Mouse (Mus musculus) hindbrain, embryonic 11.5 days (tissue): ENCODE results near the gene Golgb1. TPM values are rescaled to one million over a fixed set of nuclear protein-coding genes. Genes with fewer than 3 reads are reported as not detected.
A peak's percentile ranks its signal among the peaks of the same experiment; 100 is the strongest.
"Not testable (repeated sequence)": the region's sequence is repeated elsewhere in the genome, so short reads cannot be mapped to it uniquely, and the experiment has no call there.

Source experiments
- ATAC-seq: fragments of 200-750 bp; cut with Nextera tagmentation; 2 replicates; pipeline ENCODE4 v1.8.0; 2017; ENCODE audit warnings: mild to moderate bottlenecking, moderate TSS enrichment, moderate library complexity; ENCODE audit not compliant: low FRiP score
- DNase-seq: peaks from one replicate; pipeline ENCODE4 v3.0.0-alpha.2; 2015; ENCODE audit warnings: low spot score
- H3K27ac ChIP-seq: fragments of 300-500 bp; sonication (generic); 2 replicates; pipeline ENCODE4 v1.5.1; 2014; ENCODE audit warnings: mild to moderate bottlenecking, low read depth, low read length
- H3K27me3 ChIP-seq: fragments of 300-500 bp; sonication (generic); 2 replicates; pipeline ENCODE4 v1.6.1; 2014; ENCODE audit warnings: mild to moderate bottlenecking, low read length, moderate library complexity, mixed read lengths; ENCODE audit not compliant: control insufficient read depth, insufficient read depth
- H3K36me3 ChIP-seq: fragments of 300-500 bp; sonication (generic); 2 replicates; pipeline ENCODE4 v1.6.1; 2014; ENCODE audit warnings: mild to moderate bottlenecking, low read length, moderate library complexity, mixed read lengths; ENCODE audit not compliant: control insufficient read depth, insufficient read depth
- H3K4me1 ChIP-seq: fragments of 300-500 bp; sonication (generic); replicated peaks from 2 replicates; pipeline ENCODE4 v1.6.1; 2014; ENCODE audit warnings: low read length, mixed read lengths; ENCODE audit not compliant: control insufficient read depth, insufficient read depth
- H3K4me2 ChIP-seq: fragments of 300-500 bp; sonication (generic); replicated peaks from 2 replicates; pipeline ENCODE4 v1.6.1; 2014; ENCODE audit warnings: mild to moderate bottlenecking, low read depth, low read length
- H3K4me3 ChIP-seq: fragments of 300-500 bp; sonication (generic); 2 replicates; pipeline ENCODE4 v1.5.1; 2014; ENCODE audit warnings: low read depth, low read length
- H3K9ac ChIP-seq: fragments of 300-500 bp; sonication (generic); 2 replicates; pipeline ENCODE4 v1.6.1; 2014; ENCODE audit warnings: low read depth, low read length
- H3K9me3 ChIP-seq: fragments of 300-500 bp; sonication (generic); 2 replicates; pipeline ENCODE4 v1.6.1; 2016; ENCODE audit warnings: low read length; ENCODE audit not compliant: control insufficient read depth
- WGBS: fragments of 180-500 bp; shearing (Covaris S2); extraction: QIAGEN DNeasy Blood & Tissue Kit; methylation state at CpG from one replicate; pipeline ENCODE4 v1.1.7; 2014; 5-methylcytosine and 5-hydroxymethylcytosine counted together
- polyA plus RNA-seq: library from polyadenylated mRNA; unstranded; fragments of >200 nt; fragmentation: Nextera tagmentation; extraction: Ambion mirVana; gene quantifications from 2 replicates; pipeline ENCODE4 v1.2.1, GENCODE M21; 2014

Golgb1 gene
- polyA plus RNA-seq, result 81.0 and 91.0 TPM in 2 replicates

DNA sequence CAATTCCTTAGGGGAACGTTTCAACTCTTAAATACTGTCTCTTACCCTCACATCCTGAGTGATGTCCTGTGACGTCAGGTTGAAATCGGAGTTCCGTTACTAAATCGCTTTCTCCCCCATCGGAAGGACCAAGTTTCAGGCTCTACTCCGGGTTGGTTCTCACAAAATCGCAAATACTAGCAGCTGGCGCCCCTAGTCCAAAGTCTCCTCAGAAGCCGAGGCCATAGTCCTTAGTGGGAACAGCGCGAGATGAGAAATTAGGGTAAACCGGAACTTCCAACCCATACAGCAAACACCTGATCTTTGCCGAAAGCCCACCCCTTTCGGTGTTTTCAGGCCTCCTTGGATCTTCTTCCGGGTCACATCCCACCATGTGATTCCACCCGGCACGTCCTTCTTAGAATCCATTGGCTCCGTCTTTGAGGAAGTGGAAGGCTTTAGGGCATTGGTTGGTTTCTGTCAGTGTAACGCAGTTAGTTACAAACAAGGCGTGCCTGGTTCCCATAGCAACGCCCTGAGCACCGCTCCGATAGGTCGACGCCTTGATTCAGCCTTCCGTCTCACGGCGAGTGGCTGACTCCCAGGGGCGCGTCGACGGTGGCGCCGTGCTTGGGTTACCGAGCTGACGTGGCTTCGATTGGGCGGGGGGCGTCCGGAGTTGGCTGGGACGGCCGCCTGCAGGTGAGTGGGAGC, at the start of gene Golgb1, which contains the start of gene Eaf2:
Gene Golgb1 (plus strand): TSS at position 558 of the 693 bp plus-strand sequence.
Gene Eaf2 (minus strand): TSS at position 421 of the 693 bp plus-strand sequence.
- under 1% methylated on average over 43 of the region's 43 CpGs for WGBS
- H3K36me3 ChIP-seq, result peaks cover 4% of the 10 kb centered on the region
- H3K9me3 ChIP-seq, result no peaks in the 10 kb centered on the region
- peak within 1 kb of the TSS; percentile 76 for H3K9ac ChIP-seq
- H3K4me3 ChIP-seq, result peak within 1 kb of the TSS; percentile 94
- peak within 1 kb of the TSS; percentile 65; the same call in 1 of the 2 replicates for H3K27ac ChIP-seq
- DNase-seq (peak; percentile 95), ATAC-seq (peak; percentile 100)
- 0 out of 2 replicates have a peak, but pooled peaks cover 2% of the 10 kb centered on the region for H3K4me1 ChIP-seq
- H3K4me2 ChIP-seq, result peak within 1 kb of the TSS; percentile 80
- H3K27me3 ChIP-seq, result no peaks in the 10 kb centered on the region

DNA sequence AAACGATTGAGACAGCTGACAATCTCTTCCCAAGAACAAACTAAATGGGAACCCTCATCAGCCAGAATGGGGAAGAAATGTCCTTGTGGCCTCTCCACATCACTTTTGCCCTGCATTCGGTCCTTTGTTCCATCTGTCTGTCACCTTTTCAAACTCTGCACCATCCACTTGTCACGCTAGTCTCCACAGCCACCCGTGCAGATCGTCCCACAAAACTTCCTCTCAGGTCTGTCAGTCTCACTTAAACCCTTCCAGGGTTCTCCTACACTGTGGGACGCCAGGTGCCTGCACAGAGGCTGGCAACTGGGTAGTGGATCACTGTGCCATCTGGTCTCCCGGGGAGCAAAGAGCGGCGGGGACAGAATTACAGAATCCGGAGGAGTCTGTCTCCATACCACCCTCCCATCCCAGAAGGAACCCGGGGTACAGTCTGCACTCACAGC, 47.3 kb upstream of the Golgb1 start:
- WGBS, result 2% methylated on average over 11 of the region's 11 CpGs

DNA sequence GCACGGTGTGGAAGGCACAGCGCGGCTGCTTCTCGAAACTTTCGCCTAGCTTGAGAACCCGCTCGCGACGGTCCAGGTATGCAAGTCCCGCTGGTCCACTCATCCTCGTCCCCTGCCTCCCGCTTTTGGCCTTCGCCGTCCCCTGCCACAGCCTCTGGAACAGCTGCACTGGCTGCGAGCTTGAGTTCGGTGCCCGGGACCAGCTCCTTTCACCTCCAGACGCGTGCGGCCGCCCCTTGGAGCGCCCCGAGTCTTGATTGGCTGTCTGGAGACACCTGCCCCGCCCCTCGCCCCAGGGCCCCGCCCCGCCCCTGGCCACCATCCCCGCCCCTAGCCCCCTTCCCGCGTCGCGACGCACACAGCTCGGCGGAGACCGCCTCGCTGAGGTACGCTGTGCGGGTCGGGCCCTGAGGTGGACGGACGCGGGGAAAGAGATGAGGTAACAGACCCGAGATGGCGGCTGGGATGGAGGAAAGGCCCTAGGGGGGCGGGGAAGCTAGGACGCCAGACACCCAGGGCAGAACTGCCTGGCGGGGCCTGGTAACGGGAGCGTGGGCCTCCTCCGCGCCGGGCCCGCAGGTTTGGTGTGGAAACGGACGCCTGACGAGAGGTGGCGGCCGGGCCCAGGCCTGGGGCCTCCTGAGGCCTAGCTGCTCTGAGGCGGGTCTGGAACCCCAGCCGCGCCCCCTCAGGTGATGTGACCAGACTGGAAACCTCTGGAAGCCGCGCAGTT, 46.7 kb upstream of the Golgb1 start, which contains the start of gene Iqcb1:
Gene Iqcb1 (plus strand): TSS at position 332 of the 733 bp plus-strand sequence.
- Histone ChIP-seq H3K36me3 (no peaks in the 10 kb centered on the region), H3K27ac (peak within 1 kb of the TSS; percentile 51; the same call in 1 of the 2 replicates), H3K4me2 (peak within 1 kb of the TSS; percentile 82), H3K9me3 (no peaks in the 10 kb centered on the region), H3K9ac (peak within 1 kb of the TSS; percentile 75), H3K27me3 (no peaks in the 10 kb centered on the region), H3K4me3 (peak within 1 kb of the TSS; percentile 80), H3K4me1 (no peaks in the 10 kb centered on the region)
- DNase-seq (peak; percentile 87), ATAC-seq (peak; percentile 99)
- WGBS, result under 1% methylated on average over 61 of the region's 64 CpGs

More for the DNA sequence above, 47.3 kb upstream of the Golgb1 start:
- no peak for DNase-seq
- Histone ChIP-seq H3K4me3 (peak overlapping the region; percentile 80), H3K9me3 (no peaks in the 10 kb centered on the region), H3K4me2 (peak overlapping the region; percentile 82), H3K27ac (no peak overlapping the region), H3K9ac (peak overlapping the region; percentile 36; the same call in 1 of the 2 replicates), H3K27me3 (no peaks in the 10 kb centered on the region), H3K4me1 (no peaks in the 10 kb centered on the region), H3K36me3 (no peaks in the 10 kb centered on the region)
- ATAC-seq, result no peak

DNA sequence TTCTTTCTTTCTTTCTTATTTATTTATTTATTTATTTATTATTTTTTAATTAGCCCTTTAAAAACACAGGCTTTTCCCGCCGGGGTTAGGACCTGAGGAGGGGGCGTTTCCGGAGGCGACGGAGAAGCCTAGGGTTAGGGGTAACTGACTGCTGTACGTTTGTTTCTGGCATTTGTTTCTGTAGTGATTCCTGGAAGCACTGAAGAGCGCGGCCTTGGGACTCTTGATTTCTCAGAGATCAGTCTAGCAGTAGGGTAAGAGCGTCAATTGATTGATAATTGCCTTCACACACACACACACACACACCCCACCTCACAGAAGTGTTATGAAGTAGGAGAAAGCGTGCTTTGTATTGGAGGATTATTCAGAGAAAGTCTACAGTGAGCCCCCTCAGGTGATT, 46.1 kb upstream of the Golgb1 start:
- Histone ChIP-seq H3K4me2 (peak overlapping the region; percentile 82), H3K9me3 (no peaks in the 10 kb centered on the region), H3K4me1 (no peaks in the 10 kb centered on the region), H3K27ac (no peak overlapping the region), H3K36me3 (no peaks in the 10 kb centered on the region), H3K4me3 (peak overlapping the region; percentile 80), H3K9ac (peak overlapping the region; percentile 75), H3K27me3 (no peaks in the 10 kb centered on the region)
- DNase-seq (peak; percentile 42), ATAC-seq (peak; percentile 39)
- 6% methylated on average over 11 of the region's 11 CpGs for WGBS

DNA sequence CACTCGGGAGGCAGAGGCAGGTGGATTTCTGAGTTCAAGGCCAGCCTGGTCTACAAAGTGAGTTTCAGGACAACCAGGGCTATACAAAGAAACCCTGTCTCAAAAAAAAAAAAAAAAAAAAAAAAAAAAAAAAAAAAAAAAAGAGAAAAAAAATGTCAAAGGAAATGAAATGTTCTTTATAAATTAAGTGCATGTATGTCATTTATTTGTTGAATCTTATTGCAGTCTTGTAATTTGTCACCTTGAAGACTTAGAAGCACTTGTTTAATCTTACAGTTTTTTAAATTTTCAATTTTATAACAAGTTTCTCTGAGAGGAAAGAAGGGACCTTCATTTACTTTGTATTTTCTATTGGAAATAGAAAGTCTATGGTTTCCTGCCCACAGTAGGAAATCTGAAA, 28.0 kb upstream of the Golgb1 start:
- H3K27me3 ChIP-seq, H3K4me2 ChIP-seq, DNase-seq, H3K9ac ChIP-seq, H3K4me1 ChIP-seq, H3K4me3 ChIP-seq, H3K9me3 ChIP-seq, ATAC-seq, H3K36me3 ChIP-seq, H3K27ac ChIP-seq: not testable (repeated sequence)
- WGBS, result 89% methylated on average over 1 of the region's 1 CpGs

DNA sequence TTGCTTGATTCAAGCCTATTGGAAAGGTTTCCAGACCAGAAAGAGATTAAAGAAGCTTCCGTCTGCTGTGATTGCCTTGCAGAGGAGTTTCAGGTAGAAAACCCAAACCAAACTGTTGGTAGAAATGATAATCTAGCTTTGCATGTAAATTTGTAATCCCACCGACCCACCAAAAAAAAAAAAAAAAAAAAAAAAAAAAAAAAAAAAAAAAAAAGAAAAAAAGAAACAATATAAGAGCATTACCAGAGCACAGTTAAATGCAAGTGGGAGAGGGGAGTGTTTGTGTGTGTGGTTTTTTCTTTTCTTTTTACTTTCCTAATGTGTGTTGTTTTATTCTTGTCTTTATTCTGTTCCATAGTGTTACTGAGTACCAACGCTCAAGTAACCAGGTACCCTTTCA, 23.7 kb upstream of the Golgb1 start:
- H3K4me3 ChIP-seq, result no peak overlapping the region
- WGBS, result 94% methylated on average over 3 of the region's 3 CpGs
- no peak overlapping the region for H3K4me2 ChIP-seq
- no peak overlapping the region for H3K9ac ChIP-seq
- DNase-seq, result no peak
- H3K27me3 ChIP-seq, result no peaks in the 10 kb centered on the region
- H3K27ac ChIP-seq, result no peak overlapping the region
- no peak for ATAC-seq
- H3K9me3 ChIP-seq, result no peaks in the 10 kb centered on the region
- H3K4me1 ChIP-seq, result no peaks in the 10 kb centered on the region
- 0 out of 2 replicates have a peak, but pooled peaks cover 2% of the 10 kb centered on the region for H3K36me3 ChIP-seq

DNA sequence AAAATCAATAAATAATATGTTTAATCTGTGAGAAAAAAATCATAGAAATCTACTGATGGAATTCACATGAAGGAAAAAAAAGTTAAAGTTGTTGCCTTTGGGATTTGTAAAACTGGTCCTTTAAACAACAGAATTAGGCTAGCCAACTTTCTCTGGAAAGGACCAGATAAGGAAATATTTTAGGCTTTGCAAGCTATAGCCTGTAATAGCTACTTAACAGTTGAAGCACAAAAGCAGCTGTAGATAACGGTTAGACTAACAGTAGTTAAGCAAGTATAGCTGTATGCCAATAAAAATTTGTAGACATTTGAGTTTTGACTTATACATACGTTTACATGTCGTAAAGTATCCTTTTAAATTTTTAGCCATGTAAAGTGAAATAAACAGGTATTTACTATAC, 11.4 kb upstream of the Golgb1 start:
- ATAC-seq, result no peak
- Histone ChIP-seq H3K4me3 (no peak overlapping the region), H3K9me3 (no peaks in the 10 kb centered on the region), H3K9ac (no peak overlapping the region), H3K4me1 (no peaks in the 10 kb centered on the region), H3K4me2 (no peak overlapping the region), H3K27me3 (no peaks in the 10 kb centered on the region), H3K27ac (no peak overlapping the region), H3K36me3 (no peaks in the 10 kb centered on the region)
- no peak for DNase-seq
- WGBS, result 94% methylated on average over 3 of the region's 3 CpGs

DNA sequence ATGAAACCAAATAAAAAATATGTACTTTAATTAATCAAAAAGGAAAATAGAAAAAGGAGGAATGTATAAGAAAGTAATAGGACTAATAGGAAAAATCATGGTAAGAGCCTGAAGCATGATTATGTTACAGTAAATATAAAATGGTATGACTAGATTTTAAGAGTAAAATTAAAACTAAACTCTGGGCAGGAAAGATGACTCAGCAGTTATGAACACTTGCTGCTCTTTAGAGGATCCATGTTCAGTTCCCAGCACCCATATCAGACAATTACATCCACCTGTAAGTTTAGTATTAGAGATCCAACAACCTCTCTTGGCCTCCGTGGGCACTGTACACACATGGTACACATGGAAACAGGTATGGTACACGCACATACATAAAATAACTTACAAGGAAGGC, 5.5 kb upstream of the Golgb1 start:
- Histone ChIP-seq H3K4me3 (no peak overlapping the region), H3K4me2 (no peak overlapping the region), H3K4me1 (0 out of 2 replicates have a peak, but pooled peaks cover 2% of the 10 kb centered on the region), H3K9me3 (no peaks in the 10 kb centered on the region), H3K9ac (no peak overlapping the region), H3K27me3 (no peaks in the 10 kb centered on the region), H3K27ac (no peak overlapping the region), H3K36me3 (peaks cover 4% of the 10 kb centered on the region)
- DNase-seq (no peak), ATAC-seq (no peak)
- 95% methylated on average over 2 of the region's 2 CpGs for WGBS
